Mouse (Mus musculus) liver, embryonic 14.5 days (tissue): ENCODE data around the gene Phf19.

Experiments
- CTCF ChIP-seq: IDR thresholded peaks from 2 replicates; pipeline ENCODE4 v1.5.1; 2016; ENCODE audit warnings: antibody characterized with exemption, low read depth, control low read depth
- EP300 ChIP-seq: IDR thresholded peaks from 2 replicates; pipeline ENCODE4 v1.6.1; 2016; ENCODE audit warnings: antibody characterized with exemption, low read depth

- TF ChIP-seq CTCF (no peak), EP300 (no peak)
Measured at GRCm38 (mm10) chr2:34920144-34920543, 6.3 kb upstream of the Phf19 start.
